Mouse (Mus musculus) stomach, embryonic 16.5 days (tissue): Measurements from ENCODE around the gene Macc1. TPM values are rescaled to one million over a fixed set of nuclear protein-coding genes. Genes with fewer than 3 reads are reported as not detected.

Experiments
- ATAC-seq: fragments of 200-750 bp; cut with Nextera tagmentation; 2 replicates; pipeline ENCODE4 v1.8.0; 2017; ENCODE audit warnings: moderate number of reproducible peaks, moderate TSS enrichment; ENCODE audit not compliant: insufficient read depth, low FRiP score
- H3K27ac ChIP-seq: fragments of 300-500 bp; sonication (generic); 2 replicates; pipeline ENCODE4 v1.5.1; 2014; ENCODE audit warnings: low read length
- H3K27me3 ChIP-seq: fragments of 300-500 bp; sonication (generic); 2 replicates; pipeline ENCODE4 v1.6.1; 2014; ENCODE audit warnings: low read length, control low read depth, mixed read lengths; ENCODE audit not compliant: control insufficient read depth, insufficient read depth
- H3K36me3 ChIP-seq: fragments of 300-500 bp; sonication (generic); 2 replicates; pipeline ENCODE4 v1.6.1; 2014; ENCODE audit warnings: low read length; ENCODE audit not compliant: control insufficient read depth, insufficient read depth
- H3K4me1 ChIP-seq: fragments of 300-500 bp; sonication (generic); 2 replicates; pipeline ENCODE4 v1.6.1; 2014; ENCODE audit warnings: low read length, control low read depth, mixed read lengths; ENCODE audit not compliant: control insufficient read depth, insufficient read depth
- H3K4me2 ChIP-seq: fragments of 300-500 bp; sonication (generic); 2 replicates; pipeline ENCODE4 v1.6.1; 2014; ENCODE audit warnings: low read depth, low read length, mixed read lengths
- H3K4me3 ChIP-seq: fragments of 300-500 bp; sonication (generic); replicated peaks from 2 replicates; pipeline ENCODE4 v1.5.1; 2014; ENCODE audit warnings: mild to moderate bottlenecking, low read length
- H3K9ac ChIP-seq: fragments of 300-500 bp; sonication (generic); 2 replicates; pipeline ENCODE4 v1.6.1; 2014; ENCODE audit warnings: low read length
- H3K9me3 ChIP-seq: fragments of 300-500 bp; sonication (generic); replicated peaks from 2 replicates; pipeline ENCODE4 v1.6.1; 2016; ENCODE audit warnings: low read length, control low read depth; ENCODE audit not compliant: control insufficient read depth
- WGBS: fragments of 180-500 bp; shearing (Covaris S2); extraction: QIAGEN DNeasy Blood & Tissue Kit; methylation state at CpG from one replicate; pipeline ENCODE4 v1.1.7; 2014; 5-methylcytosine and 5-hydroxymethylcytosine counted together
- polyA plus RNA-seq: library from polyadenylated mRNA; unstranded; fragments of >200 nt; fragmentation: Nextera tagmentation; extraction: Ambion mirVana; gene quantifications from 2 replicates; pipeline ENCODE4 v1.2.1, GENCODE M21; 2015

Gene Macc1
- polyA plus RNA-seq, result 7.2 and 7.7 TPM in 2 replicates

- H3K4me2 ChIP-seq, result no peak within 1 kb of the TSS
- no peak within 1 kb of the TSS for H3K27ac ChIP-seq
- H3K4me3 ChIP-seq, result no peak within 1 kb of the TSS
- no peak within 1 kb of the TSS for H3K9ac ChIP-seq
- no peaks in the 10 kb centered on the region for H3K36me3 ChIP-seq
- no peak for ATAC-seq
- no peaks in the 10 kb centered on the region for H3K9me3 ChIP-seq
- no peaks in the 10 kb centered on the region for H3K27me3 ChIP-seq
- no peaks in the 10 kb centered on the region; the same call in 1 of the 2 replicates for H3K4me1 ChIP-seq
Observed at GRCm38 (mm10) chr12:119313970-119314369, at the start of gene Macc1. Macc1 (plus strand) TSS chr12:119314270.

GRCm38 (mm10) chr12:119264506-119264905 lies 49.6 kb upstream of the Macc1 start:
- no peak overlapping the region for H3K9ac ChIP-seq
- no peak for ATAC-seq
- H3K27me3 ChIP-seq, result no peaks in the 10 kb centered on the region
- no peaks in the 10 kb centered on the region for H3K9me3 ChIP-seq
- no peak overlapping the region for H3K4me2 ChIP-seq
- no peaks in the 10 kb centered on the region for H3K4me1 ChIP-seq
- 90% methylated on average over 3 of the region's 3 CpGs for WGBS
- no peaks in the 10 kb centered on the region for H3K36me3 ChIP-seq
- no peak overlapping the region for H3K27ac ChIP-seq
- no peak overlapping the region for H3K4me3 ChIP-seq

GRCm38 (mm10) chr12:119268723-119269122 lies 45.3 kb upstream of the Macc1 start:
- H3K4me2 ChIP-seq, result no peak overlapping the region
- H3K4me3 ChIP-seq, result no peak overlapping the region
- no peak for ATAC-seq
- 86% methylated on average over 1 of the region's 1 CpGs for WGBS
- no peaks in the 10 kb centered on the region for H3K9me3 ChIP-seq
- H3K9ac ChIP-seq, result no peak overlapping the region
- H3K4me1 ChIP-seq, result no peaks in the 10 kb centered on the region
- H3K36me3 ChIP-seq, result no peaks in the 10 kb centered on the region
- H3K27ac ChIP-seq, result no peak overlapping the region
- H3K27me3 ChIP-seq, result no peaks in the 10 kb centered on the region

GRCm38 (mm10) chr12:119270036-119270435 lies 44.0 kb upstream of the Macc1 start:
- Histone ChIP-seq H3K9me3 (no peaks in the 10 kb centered on the region), H3K4me2 (no peak overlapping the region), H3K4me1 (no peaks in the 10 kb centered on the region), H3K4me3 (no peak overlapping the region), H3K36me3 (no peaks in the 10 kb centered on the region), H3K27me3 (no peaks in the 10 kb centered on the region), H3K9ac (no peak overlapping the region), H3K27ac (no peak overlapping the region)
- no peak for ATAC-seq
- WGBS, result 73% methylated on average over 2 of the region's 2 CpGs

- no peak overlapping the region for H3K27ac ChIP-seq
- WGBS, result 77% methylated on average over 1 of the region's 1 CpGs
- H3K27me3 ChIP-seq, result no peaks in the 10 kb centered on the region
- H3K4me1 ChIP-seq, result no peaks in the 10 kb centered on the region
- ATAC-seq, result no peak
- H3K9me3 ChIP-seq, result no peaks in the 10 kb centered on the region
- H3K9ac ChIP-seq, result no peak overlapping the region
- no peaks in the 10 kb centered on the region for H3K36me3 ChIP-seq
- no peak overlapping the region for H3K4me3 ChIP-seq
- H3K4me2 ChIP-seq, result no peak overlapping the region
Observed at GRCm38 (mm10) chr12:119271964-119272363, 42.1 kb upstream of the Macc1 start.

- Histone ChIP-seq H3K9me3 (no peaks in the 10 kb centered on the region), H3K4me1 (no peaks in the 10 kb centered on the region), H3K27ac (no peak overlapping the region), H3K27me3 (no peaks in the 10 kb centered on the region), H3K36me3 (no peaks in the 10 kb centered on the region), H3K4me3 (no peak overlapping the region), H3K9ac (no peak overlapping the region), H3K4me2 (no peak overlapping the region)
- WGBS, result 11% methylated on average over 1 of the region's 1 CpGs
- ATAC-seq, result no peak
Observed at GRCm38 (mm10) chr12:119273605-119274004, 40.5 kb upstream of the Macc1 start.

- ATAC-seq, result no peak
- Histone ChIP-seq H3K36me3 (no peaks in the 10 kb centered on the region), H3K4me1 (no peaks in the 10 kb centered on the region), H3K27ac (no peak overlapping the region), H3K27me3 (no peaks in the 10 kb centered on the region), H3K9ac (no peak overlapping the region), H3K4me2 (no peak overlapping the region), H3K9me3 (no peaks in the 10 kb centered on the region), H3K4me3 (no peak overlapping the region)
- WGBS, result 83% methylated on average over 1 of the region's 1 CpGs
Observed at GRCm38 (mm10) chr12:119276282-119276681, 37.8 kb upstream of the Macc1 start.

GRCm38 (mm10) chr12:119291618-119292017 lies 22.5 kb upstream of the Macc1 start:
- Histone ChIP-seq H3K4me2 (no peak overlapping the region), H3K4me3 (no peak overlapping the region), H3K9me3 (no peaks in the 10 kb centered on the region), H3K27me3 (no peaks in the 10 kb centered on the region), H3K27ac (no peak overlapping the region), H3K4me1 (no peaks in the 10 kb centered on the region), H3K9ac (no peak overlapping the region), H3K36me3 (no peaks in the 10 kb centered on the region)
- WGBS, result 93% methylated on average over 6 of the region's 6 CpGs
- no peak for ATAC-seq

- no peaks in the 10 kb centered on the region for H3K4me1 ChIP-seq
- H3K36me3 ChIP-seq, result no peaks in the 10 kb centered on the region
- H3K27me3 ChIP-seq, result no peaks in the 10 kb centered on the region
- ATAC-seq, result peak; percentile 66; the same call in 1 of the 2 replicates
- H3K4me2 ChIP-seq, result no peak overlapping the region
- H3K9ac ChIP-seq, result no peak overlapping the region
- no peaks in the 10 kb centered on the region; the same call in 1 of the 2 replicates for H3K9me3 ChIP-seq
- no peak overlapping the region for H3K27ac ChIP-seq
- no peak overlapping the region for H3K4me3 ChIP-seq
Observed at GRCm38 (mm10) chr12:119303618-119304017, 10.5 kb upstream of the Macc1 start.
